Mouse (Mus musculus): ENCODE data around the gene Slc39a9.

Gene Slc39a9

GRCm38 (mm10) chr12:80654659-80655025 lies 11.0 kb downstream of the Slc39a9 start:
- no peak for DNase-seq

GRCm38 (mm10) chr12:80658661-80659060 lies 15.0 kb downstream of the Slc39a9 start:
- no peak for DNase-seq

- DNase-seq: no peak
Observed at GRCm38 (mm10) chr12:80662322-80662721, 18.6 kb downstream of the Slc39a9 start.

- no peak for DNase-seq
Observed at GRCm38 (mm10) chr12:80663935-80664334, 20.3 kb downstream of the Slc39a9 start.

GRCm38 (mm10) chr12:80668391-80668790 lies 24.7 kb downstream of the Slc39a9 start:
- no peak for DNase-seq

- peak; percentile 60 for DNase-seq
Observed at GRCm38 (mm10) chr12:80673170-80673569, 29.5 kb downstream of the Slc39a9 start.

- DNase-seq: peak; percentile 12
Observed at GRCm38 (mm10) chr12:80681340-80681739, 37.7 kb downstream of the Slc39a9 start.

- DNase-seq: no peak
Observed at GRCm38 (mm10) chr12:80683554-80683953, 39.9 kb downstream of the Slc39a9 start.

- no peak for DNase-seq
Observed at GRCm38 (mm10) chr12:80684316-80684715, 40.6 kb downstream of the Slc39a9 start.

- DNase-seq: no peak
Observed at GRCm38 (mm10) chr12:80687788-80688211, 44.1 kb downstream of the Slc39a9 start.

- DNase-seq: no peak
Observed at GRCm38 (mm10) chr12:80689696-80690095, 46.0 kb downstream of the Slc39a9 start.

- no peak for DNase-seq
Observed at GRCm38 (mm10) chr12:80691671-80692091, 48.0 kb downstream of the Slc39a9 start.

- peak; percentile 16 for DNase-seq
Observed at GRCm38 (mm10) chr12:80692269-80692972, 48.7 kb downstream of the Slc39a9 start, which contains the start of gene Plekhd1. TSS of gene Plekhd1 (plus strand) at chr12:80692591.

GRCm38 (mm10) chr12:80693700-80694099 lies 50.0 kb downstream of the Slc39a9 start:
- DNase-seq: no peak

- DNase-seq: no peak
Observed at GRCm38 (mm10) chr12:80695004-80695403, 51.3 kb downstream of the Slc39a9 start.

- no peak for DNase-seq
Observed at GRCm38 (mm10) chr12:80698526-80699143, 55.0 kb downstream of the Slc39a9 start.

- DNase-seq: no peak
Observed at GRCm38 (mm10) chr12:80699144-80699531, 55.5 kb downstream of the Slc39a9 start.

- no peak for DNase-seq
Observed at GRCm38 (mm10) chr12:80701332-80701731, 57.6 kb downstream of the Slc39a9 start.

- no peak for DNase-seq
Observed at GRCm38 (mm10) chr12:80706208-80706914, 62.7 kb downstream of the Slc39a9 start.

- no peak for DNase-seq
Observed at GRCm38 (mm10) chr12:80706915-80707604, 63.4 kb downstream of the Slc39a9 start.

- no peak for DNase-seq
Observed at GRCm38 (mm10) chr12:80715915-80716314, 72.2 kb downstream of the Slc39a9 start.

- no peak for DNase-seq
Observed at GRCm38 (mm10) chr12:80719141-80719540, 75.5 kb downstream of the Slc39a9 start.

- no peak for DNase-seq
Observed at GRCm38 (mm10) chr12:80720507-80720906, 76.8 kb downstream of the Slc39a9 start.
